Mouse (Mus musculus) intestine, embryonic 16.5 days (tissue): ENCODE data around the gene Meis2. TPM values are rescaled to one million over a fixed set of nuclear protein-coding genes. Genes with fewer than 3 reads are reported as not detected.

Source experiments
- ATAC-seq: fragments of 200-750 bp; cut with Nextera tagmentation; 2 replicates; pipeline ENCODE4 v1.8.0; 2017; ENCODE audit warnings: moderate TSS enrichment, moderate library complexity
- H3K27ac ChIP-seq: fragments of 300-500 bp; sonication (generic); 2 replicates; pipeline ENCODE4 v1.5.1; 2014; ENCODE audit warnings: mild to moderate bottlenecking, low read length
- H3K27me3 ChIP-seq: fragments of 300-500 bp; sonication (generic); replicated peaks from 2 replicates; pipeline ENCODE4 v1.6.1; 2014; ENCODE audit warnings: low read length, control low read depth, mixed read lengths; ENCODE audit not compliant: control insufficient read depth, insufficient read depth
- H3K36me3 ChIP-seq: fragments of 300-500 bp; sonication (generic); 2 replicates; pipeline ENCODE4 v1.6.1; 2014; ENCODE audit warnings: low read length, control low read depth; ENCODE audit not compliant: control insufficient read depth, insufficient read depth
- H3K4me1 ChIP-seq: fragments of 300-500 bp; sonication (generic); 2 replicates; pipeline ENCODE4 v1.6.1; 2014; ENCODE audit warnings: low read length, control low read depth, mixed read lengths; ENCODE audit not compliant: control insufficient read depth, insufficient read depth
- H3K4me2 ChIP-seq: fragments of 300-500 bp; sonication (generic); 2 replicates; pipeline ENCODE4 v1.6.1; 2014; ENCODE audit warnings: low read depth, low read length, control low read depth
- H3K4me3 ChIP-seq: fragments of 300-500 bp; sonication (generic); 2 replicates; pipeline ENCODE4 v1.5.1; 2014; ENCODE audit warnings: mild to moderate bottlenecking, low read length
- H3K9ac ChIP-seq: fragments of 300-500 bp; sonication (generic); 2 replicates; pipeline ENCODE4 v1.6.1; 2014; ENCODE audit warnings: low read depth, low read length
- H3K9me3 ChIP-seq: fragments of 300-500 bp; sonication (generic); 2 replicates; pipeline ENCODE4 v1.6.1; 2016; ENCODE audit warnings: low read length, control low read depth; ENCODE audit not compliant: control insufficient read depth
- WGBS: fragments of 180-500 bp; shearing (Covaris S2); extraction: QIAGEN DNeasy Blood & Tissue Kit; methylation state at CpG from one replicate; pipeline ENCODE4 v1.1.7; 2014; 5-methylcytosine and 5-hydroxymethylcytosine counted together
- polyA plus RNA-seq: library from polyadenylated mRNA; unstranded; fragments of >200 nt; fragmentation: Nextera tagmentation; extraction: Ambion mirVana; gene quantifications from 2 replicates; pipeline ENCODE4 v1.2.1, GENCODE M21; 2015

The Meis2 gene
- polyA plus RNA-seq, 1 experiment from 2014 or later: 26.8 TPM

DNA sequence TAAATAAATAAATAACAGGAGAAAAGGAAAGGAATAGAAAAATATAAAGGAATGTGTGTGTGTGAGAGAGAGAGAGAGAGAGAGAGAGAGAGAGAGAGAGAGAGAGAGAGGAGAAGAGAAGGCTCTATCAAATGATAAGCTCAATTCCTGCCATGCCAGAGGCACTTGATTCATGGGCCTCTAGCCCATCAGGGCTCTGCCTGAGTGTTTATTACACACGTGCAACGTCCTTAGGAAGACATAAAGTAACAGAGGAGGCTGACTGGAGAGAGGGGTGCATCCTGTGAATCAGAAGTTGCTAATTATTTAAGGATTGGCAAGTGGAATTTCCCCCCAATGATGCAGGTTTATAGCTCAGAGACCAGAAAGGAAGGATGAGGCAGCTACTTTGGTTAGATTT lies 168.6 kb downstream of the Meis2 start:
- Histone ChIP-seq H3K4me1 (0 out of 2 replicates have a peak, but pooled peaks cover 5% of the 10 kb centered on the region), H3K9ac (no peak overlapping the region), H3K9me3 (no peaks in the 10 kb centered on the region), H3K4me3 (no peak overlapping the region), H3K27ac (no peak overlapping the region), H3K36me3 (no peaks in the 10 kb centered on the region), H3K27me3 (no peaks in the 10 kb centered on the region), H3K4me2 (no peak overlapping the region)
- ATAC-seq: no peak
- 31% methylated on average over 2 of the region's 2 CpGs for WGBS

- 77% methylated on average over 3 of the region's 3 CpGs for WGBS
- Histone ChIP-seq H3K27me3 (no peaks in the 10 kb centered on the region), H3K36me3 (no peaks in the 10 kb centered on the region), H3K9me3 (no peaks in the 10 kb centered on the region), H3K4me3 (no peak overlapping the region), H3K4me2 (no peak overlapping the region), H3K4me1 (0 out of 2 replicates have a peak, but pooled peaks cover 5% of the 10 kb centered on the region), H3K27ac (no peak overlapping the region), H3K9ac (no peak overlapping the region)
- no peak; the same call in 1 of the 2 replicates for ATAC-seq
Observed at GRCm38 (mm10) chr2:115895717-115896116, 169.9 kb downstream of the Meis2 start.

DNA sequence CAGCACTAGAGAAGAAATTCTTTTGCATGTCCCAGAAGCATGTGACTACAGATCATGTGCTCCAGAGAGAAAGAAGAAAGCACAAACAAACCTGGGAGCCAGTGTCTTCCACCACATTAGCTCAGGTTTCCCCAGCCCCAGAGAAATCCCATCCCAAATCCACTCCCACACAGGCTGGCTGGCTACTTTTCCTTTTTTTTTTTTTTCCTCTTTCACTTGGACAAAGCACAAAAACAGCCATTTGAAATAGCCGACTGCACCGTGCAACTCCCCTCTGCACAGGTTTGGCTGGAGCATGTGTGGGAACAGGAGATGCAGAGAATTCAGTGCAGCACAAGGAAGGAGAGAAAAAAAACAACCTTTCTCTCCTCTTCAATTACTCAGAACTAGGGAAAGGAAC lies 170.4 kb downstream of the Meis2 start:
- Histone ChIP-seq H3K4me1 (0 out of 2 replicates have a peak, but pooled peaks cover 5% of the 10 kb centered on the region), H3K9me3 (no peaks in the 10 kb centered on the region), H3K4me2 (no peak overlapping the region), H3K4me3 (no peak overlapping the region), H3K27me3 (no peaks in the 10 kb centered on the region), H3K36me3 (no peaks in the 10 kb centered on the region), H3K27ac (no peak overlapping the region), H3K9ac (no peak overlapping the region)
- 55% methylated on average over 2 of the region's 2 CpGs for WGBS
- no peak for ATAC-seq

GRCm38 (mm10) chr2:115893113-115893512 lies 172.5 kb downstream of the Meis2 start:
- no peak overlapping the region for H3K9ac ChIP-seq
- 82% methylated on average over 6 of the region's 6 CpGs for WGBS
- no peaks in the 10 kb centered on the region for H3K27me3 ChIP-seq
- no peaks in the 10 kb centered on the region for H3K36me3 ChIP-seq
- no peak for ATAC-seq
- no peak overlapping the region for H3K27ac ChIP-seq
- H3K4me2 ChIP-seq: no peak overlapping the region
- H3K4me3 ChIP-seq: no peak overlapping the region
- H3K9me3 ChIP-seq: no peaks in the 10 kb centered on the region
- H3K4me1 ChIP-seq: 0 out of 2 replicates have a peak, but pooled peaks cover 5% of the 10 kb centered on the region

- WGBS: 34% methylated on average over 2 of the region's 2 CpGs
- no peaks in the 10 kb centered on the region for H3K36me3 ChIP-seq
- no peaks in the 10 kb centered on the region for H3K27me3 ChIP-seq
- H3K4me3 ChIP-seq: no peak overlapping the region
- ATAC-seq: no peak
- 0 out of 2 replicates have a peak, but pooled peaks cover 4% of the 10 kb centered on the region for H3K4me1 ChIP-seq
- no peak overlapping the region for H3K4me2 ChIP-seq
- no peak overlapping the region for H3K27ac ChIP-seq
- H3K9me3 ChIP-seq: no peaks in the 10 kb centered on the region
- H3K9ac ChIP-seq: no peak overlapping the region
Observed at GRCm38 (mm10) chr2:115890715-115891114, 174.9 kb downstream of the Meis2 start.

- Histone ChIP-seq H3K27me3 (no peaks in the 10 kb centered on the region), H3K36me3 (no peaks in the 10 kb centered on the region), H3K27ac (no peak overlapping the region), H3K9ac (no peak overlapping the region), H3K4me1 (no peaks in the 10 kb centered on the region), H3K9me3 (no peaks in the 10 kb centered on the region), H3K4me2 (no peak overlapping the region), H3K4me3 (no peak overlapping the region)
- WGBS: 84% methylated on average over 3 of the region's 3 CpGs
- ATAC-seq: no peak
Observed at GRCm38 (mm10) chr2:115890030-115890429, 175.6 kb downstream of the Meis2 start.

GRCm38 (mm10) chr2:115889212-115889611 lies 176.4 kb downstream of the Meis2 start:
- no peaks in the 10 kb centered on the region for H3K27me3 ChIP-seq
- H3K9me3 ChIP-seq: no peaks in the 10 kb centered on the region
- H3K9ac ChIP-seq: no peak overlapping the region
- H3K4me1 ChIP-seq: no peaks in the 10 kb centered on the region
- WGBS: 89% methylated on average over 4 of the region's 4 CpGs
- H3K27ac ChIP-seq: no peak overlapping the region
- no peak for ATAC-seq
- H3K4me3 ChIP-seq: no peak overlapping the region
- no peak overlapping the region for H3K4me2 ChIP-seq
- no peaks in the 10 kb centered on the region for H3K36me3 ChIP-seq

DNA sequence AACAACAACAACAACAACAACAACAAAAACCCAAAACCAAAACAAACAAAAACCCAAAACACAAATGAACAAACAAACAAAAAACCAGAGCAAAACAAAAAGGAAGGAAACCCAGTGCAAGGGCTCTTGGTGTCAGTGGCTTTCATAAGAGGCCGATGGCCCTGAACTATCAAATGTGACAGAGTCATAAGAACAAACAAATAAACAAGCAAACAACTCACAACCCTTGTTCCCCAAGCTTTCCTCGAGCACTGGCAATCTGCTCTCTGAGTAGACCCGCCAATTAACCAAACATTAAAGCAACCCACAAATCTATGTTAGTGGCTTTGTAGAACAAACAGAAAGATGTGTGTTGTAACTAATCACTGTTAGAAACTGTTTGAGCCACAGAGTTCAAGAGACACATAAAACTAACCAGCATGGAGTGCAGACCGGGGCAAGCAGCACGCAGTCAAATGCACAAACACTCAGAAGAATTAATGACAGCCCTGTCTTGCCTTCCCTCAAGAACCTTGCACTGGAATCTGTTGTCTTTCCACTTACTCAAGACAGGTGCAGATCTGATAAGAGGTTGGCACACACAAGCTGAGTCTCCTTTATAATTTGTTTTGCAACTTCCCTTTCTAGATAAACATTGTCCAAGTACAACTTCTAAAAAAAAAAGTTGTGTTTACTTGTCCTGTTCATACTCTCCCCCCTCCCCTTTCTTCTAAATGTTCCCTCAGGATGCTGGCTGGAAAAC lies 177.1 kb downstream of the Meis2 start:
- H3K36me3 ChIP-seq: no peaks in the 10 kb centered on the region
- H3K9me3 ChIP-seq: no peaks in the 10 kb centered on the region
- H3K9ac ChIP-seq: no peak overlapping the region
- ATAC-seq: no peak
- 46% methylated on average over 5 of the region's 5 CpGs for WGBS
- no peak overlapping the region for H3K4me2 ChIP-seq
- no peaks in the 10 kb centered on the region for H3K4me1 ChIP-seq
- no peak overlapping the region for H3K4me3 ChIP-seq
- H3K27me3 ChIP-seq: no peaks in the 10 kb centered on the region
- no peak overlapping the region for H3K27ac ChIP-seq

- H3K27ac ChIP-seq: no peak overlapping the region
- 45% methylated on average over 1 of the region's 1 CpGs for WGBS
- no peaks in the 10 kb centered on the region for H3K27me3 ChIP-seq
- no peak overlapping the region for H3K4me3 ChIP-seq
- no peaks in the 10 kb centered on the region for H3K36me3 ChIP-seq
- no peaks in the 10 kb centered on the region for H3K9me3 ChIP-seq
- H3K4me1 ChIP-seq: no peaks in the 10 kb centered on the region
- ATAC-seq: no peak
- H3K9ac ChIP-seq: no peak overlapping the region
- no peak overlapping the region for H3K4me2 ChIP-seq
Observed at GRCm38 (mm10) chr2:115887631-115888030, 178.0 kb downstream of the Meis2 start.

DNA sequence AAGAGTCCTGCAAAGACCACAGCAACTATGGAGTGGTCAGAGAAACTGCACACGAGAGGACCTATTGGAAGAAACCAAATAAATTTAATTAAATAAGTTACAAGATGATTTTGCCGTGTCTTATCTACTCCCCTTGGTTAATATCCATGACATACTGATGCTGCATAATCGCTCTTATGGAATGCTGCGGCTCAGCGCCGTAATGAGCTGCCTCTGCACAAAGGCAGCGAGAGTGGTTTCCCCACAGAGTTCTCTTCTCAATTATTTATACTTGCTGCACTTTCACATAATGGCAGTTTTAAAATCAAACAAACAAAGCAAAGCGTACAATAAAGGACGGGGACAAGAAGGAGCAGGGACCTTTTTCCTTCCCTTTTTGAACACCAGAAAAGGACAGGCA lies 181.5 kb downstream of the Meis2 start:
- no peak overlapping the region for H3K27ac ChIP-seq
- no peaks in the 10 kb centered on the region for H3K9me3 ChIP-seq
- H3K4me2 ChIP-seq: no peak overlapping the region
- H3K4me3 ChIP-seq: no peak overlapping the region
- ATAC-seq: no peak
- no peaks in the 10 kb centered on the region for H3K27me3 ChIP-seq
- H3K4me1 ChIP-seq: no peaks in the 10 kb centered on the region
- H3K9ac ChIP-seq: no peak overlapping the region
- 64% methylated on average over 9 of the region's 9 CpGs for WGBS
- no peaks in the 10 kb centered on the region for H3K36me3 ChIP-seq
